Mouse (Mus musculus) kidney, embryonic 14.5 days (tissue): ENCODE measurements around the gene Abhd6. TPM values are rescaled to one million over a fixed set of nuclear protein-coding genes. Genes with fewer than 3 reads are reported as not detected.

ENCODE experiments used
- ATAC-seq: fragments of 200-750 bp; cut with Nextera tagmentation; 2 replicates; pipeline ENCODE4 v1.8.0; 2017; ENCODE audit warnings: moderate number of reproducible peaks, mild to moderate bottlenecking, moderate TSS enrichment, moderate library complexity; ENCODE audit not compliant: low FRiP score, low TSS enrichment
- H3K27ac ChIP-seq: fragments of 300-500 bp; sonication (generic); 2 replicates; pipeline ENCODE4 v1.5.1; 2014; ENCODE audit warnings: low read depth, mild to moderate bottlenecking, low read length, moderate library complexity, mixed read lengths
- H3K27me3 ChIP-seq: fragments of 300-500 bp; sonication (generic); 2 replicates; pipeline ENCODE4 v1.6.1; 2014; ENCODE audit warnings: mild to moderate bottlenecking, low read length; ENCODE audit not compliant: control insufficient read depth, insufficient read depth
- H3K36me3 ChIP-seq: fragments of 300-500 bp; sonication (generic); 2 replicates; pipeline ENCODE4 v1.6.1; 2014; ENCODE audit warnings: low read length, mixed read lengths; ENCODE audit not compliant: control insufficient read depth, insufficient read depth
- H3K4me1 ChIP-seq: fragments of 300-500 bp; sonication (generic); 2 replicates; pipeline ENCODE4 v1.6.1; 2014; ENCODE audit warnings: low read length, mixed read lengths; ENCODE audit not compliant: control insufficient read depth, insufficient read depth
- H3K4me2 ChIP-seq: fragments of 300-500 bp; sonication (generic); replicated peaks from 2 replicates; pipeline ENCODE4 v1.6.1; 2014; ENCODE audit warnings: low read depth, mild to moderate bottlenecking, low read length
- H3K4me3 ChIP-seq: fragments of 300-500 bp; sonication (generic); 2 replicates; pipeline ENCODE4 v1.5.1; 2014; ENCODE audit warnings: mild to moderate bottlenecking, low read length
- H3K9ac ChIP-seq: fragments of 300-500 bp; sonication (generic); 2 replicates; pipeline ENCODE4 v1.6.1; 2014; ENCODE audit warnings: low read depth, mild to moderate bottlenecking, low read length, moderate library complexity
- H3K9me3 ChIP-seq: fragments of 300-500 bp; sonication (generic); 2 replicates; pipeline ENCODE4 v1.6.1; 2016; ENCODE audit warnings: low read length; ENCODE audit not compliant: control insufficient read depth
- WGBS: fragments of 180-500 bp; shearing (Covaris S2); extraction: QIAGEN DNeasy Blood & Tissue Kit; methylation state at CpG from one replicate; pipeline ENCODE4 v1.1.7; 2014; 5-methylcytosine and 5-hydroxymethylcytosine counted together
- polyA plus RNA-seq: library from polyadenylated mRNA; unstranded; fragments of >200 nt; fragmentation: Nextera tagmentation; extraction: Ambion mirVana; gene quantifications from 2 replicates; pipeline ENCODE4 v1.2.1, GENCODE M21; 2014

Gene Abhd6
- polyA plus RNA-seq, 1 experiment from 2014 or later: 25.7 TPM

- peak overlapping the region; percentile 68 for H3K4me2 ChIP-seq
- peak overlapping the region; percentile 96 for H3K27ac ChIP-seq
- H3K27me3 ChIP-seq: no peaks in the 10 kb centered on the region
- peaks cover 13% of the 10 kb centered on the region for H3K4me1 ChIP-seq
- peaks cover 18% of the 10 kb centered on the region for H3K36me3 ChIP-seq
- peak overlapping the region; percentile 76 for H3K4me3 ChIP-seq
- H3K9ac ChIP-seq: peak overlapping the region; percentile 83
- 3% methylated on average over 11 of the region's 11 CpGs for WGBS
- ATAC-seq: peak; percentile 50
- H3K9me3 ChIP-seq: no peaks in the 10 kb centered on the region
These were observed 78.0 kb downstream of the Abhd6 start for GRCm38 (mm10) chr14:8080718-8081117.

GRCm38 (mm10) chr14:8082949-8083348, 80.2 kb downstream of the Abhd6 start:
- H3K4me1 ChIP-seq: peaks cover 13% of the 10 kb centered on the region
- peaks cover 34% of the 10 kb centered on the region for H3K36me3 ChIP-seq
- H3K27ac ChIP-seq: no peak overlapping the region
- H3K27me3 ChIP-seq: no peaks in the 10 kb centered on the region
- no peak overlapping the region for H3K4me3 ChIP-seq
- no peak for ATAC-seq
- no peak overlapping the region for H3K9ac ChIP-seq
- H3K9me3 ChIP-seq: no peaks in the 10 kb centered on the region
- no peak overlapping the region for H3K4me2 ChIP-seq
- WGBS: 81% methylated on average over 1 of the region's 1 CpGs

GRCm38 (mm10) chr14:8089016-8089415, 86.3 kb downstream of the Abhd6 start:
- WGBS: 90% methylated on average over 2 of the region's 2 CpGs
- H3K36me3 ChIP-seq: peaks cover 60% of the 10 kb centered on the region
- ATAC-seq: no peak

GRCm38 (mm10) chr14:8092573-8092972, 89.9 kb downstream of the Abhd6 start:
- peak; percentile 41; the same call in 1 of the 2 replicates for ATAC-seq
- H3K27ac ChIP-seq: no peak overlapping the region
- no peak overlapping the region for H3K4me3 ChIP-seq
- H3K27me3 ChIP-seq: no peaks in the 10 kb centered on the region
- no peak overlapping the region for H3K9ac ChIP-seq
- peaks cover 32% of the 10 kb centered on the region for H3K36me3 ChIP-seq
- no peaks in the 10 kb centered on the region for H3K9me3 ChIP-seq
- no peak overlapping the region for H3K4me2 ChIP-seq
- 91% methylated on average over 2 of the region's 2 CpGs for WGBS
- no peaks in the 10 kb centered on the region for H3K4me1 ChIP-seq

More at GRCm38 (mm10) chr14:8089016-8089415, 86.3 kb downstream of the Abhd6 start:
- H3K4me1 ChIP-seq: no peaks in the 10 kb centered on the region
- H3K9me3 ChIP-seq: no peaks in the 10 kb centered on the region
- no peak overlapping the region for H3K4me3 ChIP-seq
- no peak overlapping the region for H3K9ac ChIP-seq
- H3K4me2 ChIP-seq: no peak overlapping the region
- H3K27ac ChIP-seq: no peak overlapping the region
- H3K27me3 ChIP-seq: no peaks in the 10 kb centered on the region

- Histone ChIP-seq H3K9ac (no peak overlapping the region), H3K4me2 (no peak overlapping the region), H3K27me3 (no peaks in the 10 kb centered on the region), H3K27ac (no peak overlapping the region), H3K9me3 (no peaks in the 10 kb centered on the region), H3K4me1 (no peaks in the 10 kb centered on the region), H3K36me3 (peaks cover 28% of the 10 kb centered on the region), H3K4me3 (no peak overlapping the region)
- ATAC-seq: no peak
- 53% methylated on average over 5 of the region's 5 CpGs for WGBS
These were observed 90.7 kb downstream of the Abhd6 start for GRCm38 (mm10) chr14:8093427-8093826.

GRCm38 (mm10) chr14:8094931-8095561, 92.3 kb downstream of the Abhd6 start:
- H3K4me2 ChIP-seq: no peak overlapping the region
- no peaks in the 10 kb centered on the region for H3K9me3 ChIP-seq
- ATAC-seq: no peak
- no peaks in the 10 kb centered on the region for H3K27me3 ChIP-seq
- WGBS: 52% methylated on average over 3 of the region's 3 CpGs
- H3K36me3 ChIP-seq: peaks cover 12% of the 10 kb centered on the region
- H3K4me1 ChIP-seq: no peaks in the 10 kb centered on the region
- no peak overlapping the region for H3K27ac ChIP-seq
- no peak overlapping the region for H3K9ac ChIP-seq
- no peak overlapping the region for H3K4me3 ChIP-seq

- WGBS: 65% methylated on average over 7 of the region's 7 CpGs
- no peaks in the 10 kb centered on the region for H3K9me3 ChIP-seq
- H3K4me3 ChIP-seq: no peak overlapping the region
- H3K27ac ChIP-seq: 0 out of 2 replicates have a peak overlapping the region, but pooled peaks have one; percentile 17
- H3K4me2 ChIP-seq: no peak overlapping the region
- no peak overlapping the region for H3K9ac ChIP-seq
- no peak for ATAC-seq
- no peaks in the 10 kb centered on the region for H3K27me3 ChIP-seq
- peaks cover 7% of the 10 kb centered on the region; the same call in 1 of the 2 replicates for H3K36me3 ChIP-seq
- no peaks in the 10 kb centered on the region for H3K4me1 ChIP-seq
These were observed 92.9 kb downstream of the Abhd6 start for GRCm38 (mm10) chr14:8095562-8095950.

GRCm38 (mm10) chr14:8097978-8098686, 95.4 kb downstream of the Abhd6 start, which contains the start of gene Pxk:
TSS of gene Pxk (plus strand) at chr14:8098211.
- Histone ChIP-seq H3K27ac (no peak within 1 kb of the TSS), H3K27me3 (no peaks in the 10 kb centered on the region), H3K9ac (peak within 1 kb of the TSS; percentile 74), H3K9me3 (no peaks in the 10 kb centered on the region), H3K36me3 (no peaks in the 10 kb centered on the region), H3K4me2 (peak within 1 kb of the TSS; percentile 60), H3K4me3 (peak within 1 kb of the TSS; percentile 83), H3K4me1 (0 out of 2 replicates have a peak, but pooled peaks cover 4% of the 10 kb centered on the region)
- WGBS: 1% methylated on average over 65 of the region's 89 CpGs
- peak; percentile 94 for ATAC-seq

GRCm38 (mm10) chr14:8098687-8098995, 95.9 kb downstream of the Abhd6 start:
- Histone ChIP-seq H3K4me1 (0 out of 2 replicates have a peak, but pooled peaks cover 4% of the 10 kb centered on the region), H3K36me3 (no peaks in the 10 kb centered on the region), H3K4me2 (peak overlapping the region; percentile 60), H3K9ac (peak overlapping the region; percentile 74), H3K4me3 (peak overlapping the region; percentile 83), H3K27me3 (no peaks in the 10 kb centered on the region), H3K9me3 (no peaks in the 10 kb centered on the region), H3K27ac (no peak overlapping the region)
- ATAC-seq: peak; percentile 26
- WGBS: 3% methylated on average over 5 of the region's 5 CpGs
